Mouse (Mus musculus) left cerebral cortex, adult 9 months (tissue): ENCODE results near the gene Nup98.

Source experiments
- DNase-seq, 2 experiments: peaks; one replicate each; pipeline ENCODE4 v3.0.0; 2022; ENCODE audit warnings: low spot score in 2 of 2

Gene Nup98

DNA sequence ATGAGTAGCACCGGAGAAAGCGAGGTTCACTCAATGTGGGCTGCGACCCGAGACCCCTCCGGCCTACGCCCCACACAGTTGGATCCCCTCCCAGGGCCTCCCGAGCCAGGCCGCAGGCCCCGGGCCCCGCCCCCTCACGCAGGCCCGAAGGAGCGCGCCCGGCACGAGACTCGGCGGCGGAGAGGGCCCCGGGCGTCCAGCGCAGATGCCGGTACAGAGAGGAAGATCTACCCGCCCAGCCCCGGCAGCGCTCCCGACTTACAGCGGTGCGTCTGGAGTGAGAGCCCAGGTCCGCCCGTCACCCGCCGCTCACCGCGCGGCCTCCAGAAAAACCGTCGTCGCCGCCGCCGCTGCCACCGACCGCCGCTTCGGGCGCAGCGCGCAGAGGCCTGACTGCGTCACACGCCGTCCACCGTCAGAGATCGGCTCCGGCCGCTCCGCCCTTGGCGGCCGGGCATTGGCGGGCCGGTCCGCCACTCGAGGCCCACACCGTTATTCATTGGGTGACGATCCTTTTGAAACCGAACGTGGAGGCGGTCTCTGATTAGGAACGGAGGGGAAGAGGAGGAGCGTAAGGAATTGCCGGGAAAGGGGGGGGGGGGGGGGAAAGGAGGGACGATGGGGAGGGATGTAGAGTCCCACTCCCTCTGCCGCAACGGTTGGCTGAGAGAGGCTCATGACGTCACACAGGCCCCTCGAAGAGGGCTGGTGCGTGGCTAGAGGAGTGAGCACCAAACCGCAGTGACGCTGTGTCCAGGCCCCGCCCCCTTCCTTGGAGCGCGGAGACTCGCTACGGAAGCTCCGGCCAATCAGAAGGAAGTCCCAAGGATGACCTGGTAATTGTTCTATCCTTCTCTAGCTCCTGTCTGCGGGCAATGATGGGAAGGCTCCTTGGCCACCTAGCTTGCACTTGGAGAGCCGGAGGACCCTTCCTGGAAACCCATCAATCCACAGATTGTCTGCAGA, at the start of gene Nup98, which contains the start of gene Pgap2:
Gene Nup98, minus strand, starts transcription at position 421 of the 966 bp plus-strand sequence.
Gene Pgap2, plus strand, starts transcription at position 453 of the 966 bp plus-strand sequence.
- peak; percentile 98 to 99 for DNase-seq

DNA sequence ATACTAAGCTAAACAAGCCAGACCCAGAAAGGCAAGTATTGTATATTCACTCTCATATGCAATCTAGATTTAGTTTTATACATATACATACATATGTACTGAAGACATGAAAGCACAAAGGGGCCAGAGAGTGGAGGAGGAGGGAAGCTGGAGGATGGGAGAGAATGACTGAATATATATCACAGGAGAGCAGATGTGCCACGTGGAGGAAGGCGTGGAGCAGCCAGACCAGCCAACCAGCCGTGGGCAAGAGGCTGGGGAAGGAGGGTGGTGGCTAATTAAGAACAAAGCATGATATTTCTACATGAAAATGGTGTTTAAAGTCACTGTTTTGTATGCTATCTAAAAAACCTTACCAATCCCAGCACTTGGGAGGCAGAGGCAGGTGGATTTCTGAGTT, 48.8 kb upstream of the Nup98 start:
- DNase-seq: no peak

DNA sequence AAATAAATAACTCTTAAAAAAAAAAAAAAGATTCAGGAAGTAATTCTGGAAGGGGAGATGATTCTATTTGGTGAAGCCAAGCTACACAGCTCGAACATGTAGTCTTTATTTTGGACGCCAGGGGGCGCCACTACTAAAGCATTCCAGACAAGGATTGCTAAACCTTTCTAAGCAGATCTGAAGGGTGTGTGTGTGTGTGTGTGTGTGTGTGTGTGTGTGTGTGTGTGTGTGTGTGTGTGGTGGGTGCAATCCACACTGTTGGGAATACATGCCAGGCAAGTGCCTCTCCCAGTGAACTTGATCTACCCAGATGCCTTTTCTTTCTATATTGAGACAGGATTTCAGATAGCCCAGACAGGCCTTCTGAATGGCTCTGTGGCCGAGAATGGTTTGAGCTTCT, 48.2 kb upstream of the Nup98 start:
- peak in 1 of 2 experiments; percentile 85 for DNase-seq

DNA sequence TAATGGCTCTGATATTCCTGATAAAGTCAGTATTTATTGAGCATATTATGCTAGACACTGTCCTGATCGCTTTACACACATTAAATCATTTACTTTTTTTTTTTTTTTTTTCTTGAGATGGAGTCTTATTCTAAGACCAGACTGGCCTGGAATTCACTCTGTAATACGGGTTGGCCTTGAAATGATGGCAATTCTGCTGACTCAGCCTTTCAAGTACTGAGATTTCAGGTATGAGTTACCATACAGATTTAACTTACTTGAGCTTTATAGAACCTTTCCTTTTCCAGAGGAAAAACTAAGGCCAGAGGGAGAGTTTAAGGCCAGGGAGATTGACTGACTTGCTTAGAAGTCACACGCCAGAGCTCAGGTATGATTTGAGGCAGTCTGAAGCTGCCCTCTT, 46.7 kb upstream of the Nup98 start:
- DNase-seq: no peak

DNA sequence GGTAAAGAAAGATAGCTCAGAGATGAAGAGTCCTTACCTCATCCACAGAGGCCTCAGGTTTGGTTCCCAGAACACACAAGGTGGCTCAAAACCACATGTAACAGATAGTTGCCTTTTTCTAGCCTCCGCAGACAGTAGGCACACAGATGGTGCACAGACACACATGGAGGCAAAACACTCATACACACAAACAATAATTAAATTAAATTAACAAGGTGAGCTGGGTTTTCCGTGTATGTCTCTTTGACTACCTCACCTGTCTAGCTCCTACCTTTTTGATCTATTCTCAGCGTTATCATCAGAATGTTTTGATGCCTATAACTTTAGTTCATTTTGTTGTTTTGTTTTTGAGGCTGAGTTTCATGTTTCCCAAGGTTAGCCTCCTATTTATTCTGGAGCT, 46.0 kb upstream of the Nup98 start, which contains the start of gene Rhog:
Gene Rhog, minus strand, starts transcription at position 101 of the 400 bp plus-strand sequence.
- no peak for DNase-seq

DNA sequence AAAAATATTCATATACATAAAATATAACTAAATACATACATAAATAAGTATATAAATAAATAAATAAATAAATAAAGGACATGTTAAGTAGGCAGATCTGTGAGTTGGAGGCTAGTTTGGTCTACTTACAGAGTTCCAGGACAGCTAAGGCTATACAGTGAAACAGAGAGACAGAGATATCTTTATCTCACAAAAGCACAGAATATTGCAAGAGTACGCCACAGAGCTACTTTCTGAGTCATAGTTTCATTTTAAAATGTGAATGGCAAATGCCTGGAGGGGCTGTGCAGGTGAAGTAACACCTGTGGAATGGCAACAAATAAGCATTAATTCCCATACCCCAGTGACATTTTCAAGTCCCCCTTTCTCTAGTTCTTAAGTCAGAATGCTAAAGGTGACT, 43.7 kb upstream of the Nup98 start:
- no peak for DNase-seq

DNA sequence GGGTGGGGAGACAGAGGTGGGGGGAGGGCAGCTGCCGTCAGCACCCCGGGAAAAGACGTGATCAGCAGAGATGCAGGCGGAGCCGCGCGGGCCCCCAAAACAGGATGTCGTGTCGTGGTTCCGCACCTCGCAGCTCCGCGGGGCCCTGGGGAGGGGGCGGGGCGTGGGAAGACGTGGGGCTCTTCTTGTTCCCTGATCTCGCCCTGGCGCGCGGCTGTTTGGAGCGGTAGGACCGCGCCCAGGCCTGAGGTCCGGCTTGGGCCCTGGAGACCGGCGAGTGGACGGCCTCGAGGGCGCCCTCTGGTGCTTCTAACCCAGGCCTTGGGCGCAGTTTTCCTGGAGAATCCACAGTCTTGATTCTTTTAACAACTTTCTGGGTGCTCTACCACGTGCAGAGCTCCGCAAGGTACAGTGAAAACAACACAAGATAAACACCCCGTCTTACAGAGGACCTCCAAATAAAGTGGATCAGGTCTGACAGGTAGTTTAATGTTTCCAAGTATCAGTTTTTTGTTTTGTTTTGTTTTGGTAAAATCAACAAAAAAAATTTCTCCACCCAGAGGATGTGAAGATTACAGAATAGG, 40.7 kb upstream of the Nup98 start:
- peak; percentile 73 to 91 for DNase-seq

DNA sequence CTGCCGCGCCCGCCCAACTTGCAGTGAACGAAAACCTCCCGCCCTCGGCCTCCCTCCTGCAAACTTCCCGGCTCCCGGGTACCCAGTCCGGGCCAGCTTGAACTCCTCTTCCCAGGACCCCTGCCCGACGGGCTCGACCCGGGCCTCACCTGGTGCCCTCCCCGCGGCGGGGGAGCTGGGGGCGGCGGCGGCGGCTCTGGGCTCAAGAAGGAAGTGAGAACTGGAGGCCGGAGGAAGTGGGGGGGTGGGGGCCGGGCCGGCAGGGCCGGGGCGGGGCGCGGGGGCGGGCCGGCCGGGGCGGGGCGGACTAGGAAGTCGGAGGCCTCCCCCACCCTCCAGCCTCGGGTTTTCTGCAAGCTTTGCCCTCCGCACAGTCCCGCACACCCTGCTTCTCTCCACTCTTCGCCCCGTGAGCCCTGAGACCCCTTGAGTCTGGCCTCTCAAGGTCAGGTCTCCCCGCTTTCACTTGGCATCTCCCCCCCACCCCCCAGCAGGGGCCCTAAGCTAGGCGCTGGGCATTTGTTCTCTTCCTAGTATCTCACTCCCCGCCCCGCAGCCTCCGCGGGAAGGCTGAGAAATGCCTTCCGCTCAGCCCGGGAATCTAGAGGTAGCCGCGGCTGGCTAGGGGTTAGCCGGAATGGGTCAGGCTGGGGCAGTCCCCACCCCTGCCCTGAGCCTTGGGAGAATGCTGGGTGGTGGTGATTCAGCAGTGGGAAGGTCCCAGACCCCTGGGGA, 40.1 kb upstream of the Nup98 start:
- DNase-seq: peak in 1 of 2 experiments; percentile 53

DNA sequence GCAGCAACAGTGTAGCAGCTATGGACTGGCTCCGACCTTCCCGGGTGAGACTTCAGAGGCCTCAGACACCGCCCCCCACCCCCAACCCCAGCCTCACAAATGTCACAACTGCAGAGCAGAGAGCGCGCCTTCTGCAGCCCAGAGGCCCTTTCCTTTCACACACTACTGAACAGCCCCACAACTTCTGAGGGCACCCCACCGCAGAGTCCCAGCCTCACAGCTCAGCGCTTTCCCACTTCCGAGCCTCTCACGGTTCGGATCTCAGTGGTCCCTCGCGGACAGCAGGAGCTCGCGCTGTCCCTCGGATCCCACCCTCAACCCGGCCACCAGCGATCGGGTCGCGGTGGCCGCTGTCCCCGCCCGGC, 39.5 kb upstream of the Nup98 start:
- no peak for DNase-seq

DNA sequence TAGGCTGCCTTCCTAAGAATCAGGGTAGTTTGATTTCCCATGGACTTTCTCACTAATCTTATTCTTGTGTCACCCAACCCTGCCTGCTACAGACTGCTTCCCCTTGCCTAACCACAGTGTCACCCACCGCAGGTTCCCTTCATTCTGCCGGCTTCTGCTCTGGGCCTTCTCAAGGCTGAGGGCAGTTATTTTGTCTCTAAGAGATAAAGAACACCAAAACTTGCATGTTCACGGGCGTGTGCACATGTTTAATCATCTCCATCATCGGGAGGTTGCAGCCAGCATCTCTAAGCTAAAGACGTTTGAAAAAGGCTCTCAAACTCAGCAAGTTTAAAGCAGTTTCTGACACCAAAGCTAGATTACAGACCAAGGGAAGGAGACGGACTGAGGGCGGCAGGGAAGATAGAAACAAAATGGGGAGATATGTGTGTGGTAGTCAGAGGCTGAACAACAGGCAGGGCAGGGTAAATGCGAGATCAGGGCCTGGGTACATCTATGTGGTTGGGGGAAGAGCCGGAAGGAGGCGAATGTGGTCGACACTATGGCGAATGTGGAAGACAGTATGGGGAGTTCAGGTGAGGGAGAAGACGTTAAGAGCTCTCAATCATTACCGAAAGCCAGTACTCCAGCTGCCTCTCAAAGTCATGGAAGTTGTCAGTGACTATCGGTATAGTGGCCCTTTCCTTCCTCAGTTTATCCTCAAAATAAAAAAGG, 38.9 kb upstream of the Nup98 start:
- DNase-seq: no peak

DNA sequence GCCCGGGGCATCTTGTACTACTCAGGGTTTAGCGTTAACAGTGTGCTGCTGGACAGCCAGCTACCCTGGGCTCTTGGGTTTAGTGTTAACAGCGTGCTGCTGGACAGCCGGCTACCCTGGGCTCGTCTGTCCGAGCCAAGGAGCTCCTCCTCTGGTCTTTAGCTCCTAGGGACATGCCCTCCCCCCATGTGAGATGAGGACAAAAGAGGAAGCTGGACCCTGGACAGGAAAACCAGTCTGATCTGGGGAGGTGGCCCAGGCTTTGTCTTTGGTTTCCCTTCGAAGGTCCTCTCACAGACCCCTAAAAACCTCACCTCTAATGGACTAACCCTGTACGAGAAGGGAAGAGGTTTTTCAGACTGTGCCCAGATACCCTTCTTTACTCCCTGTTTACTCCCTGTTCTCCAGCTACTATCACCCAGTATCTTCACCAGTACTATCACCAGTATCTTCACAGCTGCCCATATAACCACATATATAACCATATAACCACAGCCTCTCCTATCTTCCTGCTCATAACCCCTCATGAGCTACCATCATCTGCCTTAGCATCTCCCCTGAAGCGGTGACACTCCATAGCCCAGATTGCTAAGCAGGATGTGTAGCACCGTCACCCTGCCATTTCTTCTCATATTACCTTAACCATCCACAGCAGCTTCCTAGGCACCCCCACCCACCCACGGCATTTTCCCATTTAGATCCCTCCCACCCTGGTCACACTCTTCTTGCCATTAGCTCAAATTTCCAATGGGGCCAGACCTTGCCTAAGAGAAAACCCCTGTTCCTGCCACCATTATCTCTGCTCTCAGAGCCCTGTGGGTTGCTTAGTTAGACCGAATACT, 37.2 kb upstream of the Nup98 start:
- DNase-seq: no peak

DNA sequence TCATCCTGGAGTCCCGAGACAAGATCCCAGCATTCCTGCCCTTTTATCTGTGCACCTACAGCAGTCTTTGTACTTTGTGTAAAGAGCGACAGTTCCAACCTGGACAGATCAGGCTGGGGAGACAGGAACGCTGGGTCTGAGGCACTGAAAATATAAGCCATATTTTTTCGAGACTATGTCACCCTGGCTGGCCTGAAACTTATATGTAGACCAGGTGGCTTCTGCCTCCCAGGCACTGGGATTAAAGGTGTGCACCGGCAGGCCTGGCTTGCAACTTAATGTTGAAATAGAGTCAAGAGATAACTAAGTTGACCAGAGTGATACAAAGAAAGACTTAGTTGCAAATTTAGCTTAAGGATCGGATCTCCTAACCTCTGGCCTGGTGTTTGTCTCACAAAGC, 36.3 kb upstream of the Nup98 start:
- no peak for DNase-seq

DNA sequence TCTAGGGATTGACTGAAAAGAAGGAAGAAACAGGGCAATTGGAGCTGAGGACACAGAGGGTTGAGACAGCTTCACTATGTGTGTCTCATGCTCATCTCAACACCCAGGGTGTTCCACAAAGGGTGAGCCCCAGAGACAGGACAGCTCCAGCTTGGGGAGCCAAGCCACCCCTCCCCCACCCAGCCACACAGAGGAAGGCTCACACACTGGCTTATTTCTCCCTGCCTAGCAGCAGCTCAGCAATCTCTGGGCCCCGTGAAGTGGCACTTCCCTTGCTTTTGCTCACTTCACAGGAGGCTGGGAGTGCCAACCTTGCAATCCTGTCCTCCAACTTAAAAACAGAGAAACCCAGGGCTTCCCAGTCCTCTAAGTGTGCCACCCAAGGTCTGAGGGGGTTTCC, 35.8 kb upstream of the Nup98 start:
- no peak for DNase-seq

DNA sequence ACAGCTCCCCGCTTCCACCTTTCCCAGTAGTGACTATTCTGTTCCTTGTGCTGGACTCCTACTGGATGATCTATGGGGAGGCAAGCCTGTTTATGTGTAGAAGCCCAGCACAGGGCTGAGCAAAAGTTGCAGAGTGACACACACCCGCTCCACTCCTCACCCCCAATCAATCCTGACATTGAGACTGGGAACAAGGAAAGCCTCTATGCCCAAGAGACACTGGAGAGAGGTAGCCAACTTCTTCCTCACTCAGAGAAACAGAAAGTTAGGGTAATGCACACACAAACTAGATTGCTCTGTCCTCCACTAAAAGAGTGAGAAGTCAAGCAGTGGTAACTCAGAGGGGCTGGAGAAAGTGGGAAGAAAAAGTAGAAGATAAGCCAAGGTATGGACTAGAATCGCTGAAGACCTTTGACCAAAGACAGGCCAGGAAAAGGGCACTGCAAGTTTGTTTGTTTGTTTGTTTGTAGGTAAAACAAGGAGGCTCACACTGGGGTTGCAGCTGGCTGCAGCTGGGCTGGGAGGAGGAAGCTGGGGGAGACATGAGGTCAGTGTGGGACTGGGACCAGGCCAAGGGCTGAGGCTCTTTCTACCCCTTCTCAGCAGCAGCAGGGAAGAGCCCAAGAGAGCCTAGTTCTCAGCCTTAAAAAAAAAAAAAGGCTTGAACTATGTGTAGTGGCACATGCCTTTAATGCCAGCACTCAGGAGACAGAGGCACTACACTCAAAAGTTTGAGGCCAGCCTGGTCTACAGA, 35.0 kb upstream of the Nup98 start:
- peak in 1 of 2 experiments; percentile 41 for DNase-seq

DNA sequence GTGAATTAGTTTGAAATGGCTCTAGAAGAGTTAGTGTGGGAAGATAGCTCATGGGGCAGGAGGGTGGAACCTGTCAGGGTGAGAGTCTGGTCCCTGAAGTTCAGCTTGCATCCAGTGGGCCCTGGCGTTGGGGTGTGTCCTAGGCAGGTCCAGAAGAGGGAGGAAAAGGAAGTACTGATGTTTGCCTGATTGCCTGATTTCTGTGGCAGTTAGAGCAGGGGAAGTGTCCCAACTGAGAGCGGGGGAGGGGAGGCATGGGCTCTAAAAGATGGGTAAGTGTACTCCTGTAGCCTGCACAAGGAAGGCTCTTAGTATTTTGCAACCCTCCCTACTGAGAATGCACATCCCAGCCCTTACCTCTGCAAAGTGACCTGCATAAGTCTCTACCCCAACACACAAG, 33.9 kb upstream of the Nup98 start:
- no peak for DNase-seq

DNA sequence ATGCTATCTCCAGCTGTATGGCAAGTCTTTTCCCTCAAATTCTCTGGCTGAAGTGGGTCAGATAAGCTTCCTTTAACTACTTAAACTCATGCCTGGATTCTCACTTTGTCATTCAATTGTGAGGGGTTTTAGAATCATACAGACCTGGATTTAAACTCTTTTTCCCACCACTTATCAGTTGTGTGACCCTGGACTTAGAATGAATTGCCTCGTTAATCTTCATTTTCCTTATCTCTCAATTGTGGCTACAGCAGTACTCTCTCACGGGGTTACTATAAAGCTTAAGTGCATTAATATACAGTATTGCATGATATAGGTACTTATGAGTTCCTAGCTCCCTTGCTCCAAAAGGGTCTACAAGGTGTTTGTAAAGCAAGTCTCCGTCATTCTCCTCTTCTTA, 32.9 kb upstream of the Nup98 start:
- no peak for DNase-seq

DNA sequence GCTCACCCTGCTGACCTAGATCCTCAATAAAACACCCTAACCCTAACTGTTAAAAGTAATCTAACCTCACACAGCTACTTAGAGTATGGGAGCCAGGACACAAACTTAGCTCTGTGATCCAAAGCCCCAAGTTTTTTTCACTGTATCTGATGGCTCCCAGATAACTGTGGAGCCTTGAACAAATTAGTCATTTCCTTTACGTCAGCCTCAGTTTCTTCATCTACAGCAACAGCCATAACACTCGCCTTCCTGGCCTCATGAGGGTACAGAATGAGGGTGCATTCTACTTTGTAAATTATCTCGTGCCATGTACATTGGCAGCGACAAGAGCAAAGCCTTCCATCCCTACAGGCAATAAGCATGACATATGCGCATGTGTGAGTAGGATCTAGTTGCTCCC, 32.4 kb upstream of the Nup98 start:
- no peak for DNase-seq

DNA sequence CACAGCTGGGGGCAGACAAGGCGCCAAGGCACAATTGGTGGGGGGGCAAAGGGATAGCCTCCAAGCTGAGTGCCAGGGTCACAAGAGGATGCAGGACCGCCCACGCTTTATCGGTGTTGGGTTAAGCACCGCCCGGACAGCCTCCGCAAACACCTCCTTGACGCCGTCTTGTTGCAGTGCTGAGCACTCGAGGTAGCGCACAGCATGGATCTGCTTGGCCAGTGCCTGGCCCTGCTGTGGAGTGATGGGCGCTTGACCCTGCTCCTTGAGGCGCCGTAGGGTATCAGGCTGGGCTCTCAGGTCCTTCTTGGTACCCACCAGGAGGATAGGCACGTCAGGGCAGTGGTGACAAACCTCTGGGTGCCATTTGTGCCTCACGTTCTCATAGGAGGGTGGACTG, 29.6 kb upstream of the Nup98 start:
- DNase-seq: no peak

DNA sequence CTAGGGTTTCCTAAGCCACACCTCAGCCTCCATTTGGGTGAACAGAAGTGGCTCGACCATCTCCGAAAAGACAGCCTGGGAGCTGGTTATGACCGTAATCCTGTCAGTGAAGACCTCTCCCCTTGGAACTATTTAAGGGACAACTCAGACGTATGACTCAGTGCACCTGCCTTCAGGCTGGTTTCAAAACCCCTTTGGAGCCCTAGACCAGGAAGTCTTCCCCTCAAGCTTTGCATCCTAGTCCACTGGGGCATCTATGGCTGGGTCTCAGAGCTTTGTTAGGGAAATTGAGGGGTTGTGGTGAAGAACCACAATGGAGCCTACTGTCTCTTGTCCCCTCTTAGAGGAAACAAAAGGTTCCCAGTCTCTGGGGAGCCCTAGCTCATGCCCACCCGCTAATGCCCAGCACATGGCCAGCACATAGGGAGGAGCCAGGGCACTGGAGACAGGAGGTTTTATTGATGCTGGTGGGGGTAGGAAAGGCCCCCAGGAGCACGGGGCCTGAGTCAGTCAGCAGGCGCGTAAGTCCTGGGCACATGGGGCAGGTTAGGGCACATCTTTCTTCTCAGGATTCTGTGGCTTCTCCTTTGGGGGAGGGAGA, 28.8 kb upstream of the Nup98 start:
- DNase-seq: peak in 1 of 2 experiments; percentile 53

DNA sequence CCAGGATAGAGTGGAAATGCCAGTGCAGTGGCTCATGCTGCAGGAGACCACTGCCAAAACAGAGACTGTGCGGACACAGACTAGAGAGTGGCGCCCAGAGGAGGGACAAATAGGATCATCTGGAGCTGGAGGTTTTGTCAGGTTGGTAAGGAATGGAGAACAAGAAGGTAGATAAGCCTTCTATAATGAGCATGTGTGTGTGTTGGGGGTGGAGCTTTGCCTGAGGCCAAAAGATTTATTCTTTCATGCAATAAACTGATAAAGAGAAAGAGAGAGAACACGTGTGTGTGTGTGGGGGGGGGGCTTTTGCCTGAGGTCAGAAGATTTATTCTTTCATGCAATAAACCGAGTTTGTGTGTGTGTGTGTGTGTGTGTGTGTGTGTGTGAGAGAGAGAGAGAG, 23.1 kb upstream of the Nup98 start:
- DNase-seq: no peak
